Mouse (Mus musculus) hindbrain, embryonic 10.5 days (tissue): ENCODE results near the gene Ces2b. TPM values are rescaled to one million over a fixed set of nuclear protein-coding genes. Genes with fewer than 3 reads are reported as not detected.

Source experiments
- DNase-seq: peaks from one replicate; pipeline ENCODE4 v3.0.0-alpha.2; 2017; ENCODE audit warnings: low spot score
- H3K27ac ChIP-seq: fragments of 300-500 bp; sonication (generic); 2 replicates; pipeline ENCODE4 v1.5.1; 2016; ENCODE audit warnings: mild to moderate bottlenecking, moderate library complexity
- H3K27me3 ChIP-seq: fragments of 300-500 bp; sonication (generic); 2 replicates; pipeline ENCODE4 v1.6.1; 2016; ENCODE audit warnings: mild to moderate bottlenecking; ENCODE audit not compliant: poor library complexity, insufficient read depth, severe bottlenecking
- H3K36me3 ChIP-seq: fragments of 300-500 bp; sonication (generic); 2 replicates; pipeline ENCODE4 v1.6.1; 2016; ENCODE audit warnings: mild to moderate bottlenecking, moderate library complexity
- H3K4me1 ChIP-seq: fragments of 300-500 bp; sonication (generic); replicated peaks from 2 replicates; pipeline ENCODE4 v1.6.1; 2016; ENCODE audit warnings: mild to moderate bottlenecking
- H3K4me3 ChIP-seq: fragments of 300-500 bp; sonication (generic); 2 replicates; pipeline ENCODE4 v1.5.1; 2016; ENCODE audit warnings: mild to moderate bottlenecking, moderate library complexity
- H3K9me3 ChIP-seq: fragments of 300-500 bp; sonication (generic); 2 replicates; pipeline ENCODE4 v1.6.1; 2016; ENCODE audit warnings: mild to moderate bottlenecking, moderate library complexity
- WGBS: fragments of 180-500 bp; shearing (Covaris S2); methylation state at CpG from one replicate; pipeline ENCODE4 v1.1.7; 2016; 5-methylcytosine and 5-hydroxymethylcytosine counted together
- polyA plus RNA-seq: library from polyadenylated mRNA; unstranded; fragments of >200 nt; fragmentation: Nextera tagmentation; extraction: Ambion mirVana; gene quantifications from 2 replicates; pipeline ENCODE4 v1.2.1, GENCODE M21; 2016

Gene Ces2b
- polyA plus RNA-seq, result 0.22 TPM in 1 of 2 replicates, not detected in the other

DNA sequence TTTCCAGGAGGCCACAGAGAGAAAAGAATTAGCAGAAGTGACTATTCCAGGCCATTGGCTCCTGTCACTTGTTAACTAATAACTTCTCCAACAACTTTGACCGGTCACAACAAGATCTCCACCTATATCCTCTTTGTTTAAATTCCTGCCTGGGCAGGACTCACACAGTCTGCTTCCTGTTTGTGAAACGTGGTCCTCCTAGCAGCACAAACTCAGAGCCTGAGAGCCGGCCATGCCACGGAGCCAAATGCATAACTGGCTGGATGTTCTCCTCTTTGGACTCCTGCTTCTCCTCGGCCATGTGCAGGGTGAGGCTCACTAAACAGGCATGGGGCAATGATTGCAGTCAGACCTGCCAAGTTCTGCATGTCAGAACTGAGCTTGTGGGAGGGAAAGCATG, at the start of gene Ces2b:
Gene Ces2b, plus strand, starts transcription at position 133 of the 400 bp plus-strand sequence.
- no peak for DNase-seq
- H3K9me3 ChIP-seq, result no peaks in the 10 kb centered on the region
- no peaks in the 10 kb centered on the region for H3K36me3 ChIP-seq
- H3K27me3 ChIP-seq, result no peaks in the 10 kb centered on the region
- no peaks in the 10 kb centered on the region for H3K4me1 ChIP-seq
- 71% methylated on average over 5 of the region's 5 CpGs for WGBS
- no peak within 1 kb of the TSS for H3K27ac ChIP-seq
- H3K4me3 ChIP-seq, result no peak within 1 kb of the TSS

DNA sequence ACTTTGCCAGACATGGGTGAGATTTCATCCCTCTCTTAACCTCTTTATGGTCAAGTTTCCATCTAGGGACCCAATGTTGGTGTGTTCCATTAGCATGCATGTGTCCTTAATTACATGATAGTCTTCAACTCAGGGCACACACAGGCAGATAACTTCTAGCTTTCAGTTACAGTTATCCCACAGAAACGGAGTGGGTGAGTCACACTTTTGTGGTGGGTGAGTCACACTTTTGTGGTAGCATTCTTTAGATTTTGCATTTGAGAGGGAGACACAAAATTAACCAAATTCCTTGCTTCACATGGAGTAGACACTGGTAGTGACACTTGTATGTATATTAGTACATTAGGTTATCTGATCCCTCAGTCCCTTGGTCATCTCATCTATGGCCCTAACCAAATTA, 44.3 kb upstream of the Ces2b start:
- 66% methylated on average over 1 of the region's 1 CpGs for WGBS
- no peaks in the 10 kb centered on the region for H3K27me3 ChIP-seq
- H3K9me3 ChIP-seq, result 0 out of 2 replicates have a peak, but pooled peaks cover 4% of the 10 kb centered on the region
- no peak overlapping the region for H3K4me3 ChIP-seq
- H3K36me3 ChIP-seq, result no peaks in the 10 kb centered on the region
- no peak for DNase-seq
- no peak overlapping the region for H3K27ac ChIP-seq
- no peaks in the 10 kb centered on the region for H3K4me1 ChIP-seq

- H3K27me3 ChIP-seq, result no peaks in the 10 kb centered on the region
- WGBS, result 83% methylated on average over 2 of the region's 2 CpGs
- H3K36me3 ChIP-seq, result no peaks in the 10 kb centered on the region
- H3K4me3 ChIP-seq, result no peak overlapping the region
- no peaks in the 10 kb centered on the region for H3K4me1 ChIP-seq
- no peaks in the 10 kb centered on the region for H3K9me3 ChIP-seq
- DNase-seq, result no peak
- H3K27ac ChIP-seq, result no peak overlapping the region
These were observed 42.4 kb upstream of the Ces2b start for GRCm38 (mm10) chr8:104788929-104789328.

GRCm38 (mm10) chr8:104789886-104790680, 41.3 kb upstream of the Ces2b start:
- H3K9me3 ChIP-seq, result no peaks in the 10 kb centered on the region
- no peak for DNase-seq
- H3K27me3 ChIP-seq, result no peaks in the 10 kb centered on the region
- no peak overlapping the region for H3K4me3 ChIP-seq
- H3K36me3 ChIP-seq, result no peaks in the 10 kb centered on the region
- no peaks in the 10 kb centered on the region for H3K4me1 ChIP-seq
- 66% methylated on average over 3 of the region's 3 CpGs for whole genome bisulfite sequencing
- H3K27ac ChIP-seq, result no peak overlapping the region

DNA sequence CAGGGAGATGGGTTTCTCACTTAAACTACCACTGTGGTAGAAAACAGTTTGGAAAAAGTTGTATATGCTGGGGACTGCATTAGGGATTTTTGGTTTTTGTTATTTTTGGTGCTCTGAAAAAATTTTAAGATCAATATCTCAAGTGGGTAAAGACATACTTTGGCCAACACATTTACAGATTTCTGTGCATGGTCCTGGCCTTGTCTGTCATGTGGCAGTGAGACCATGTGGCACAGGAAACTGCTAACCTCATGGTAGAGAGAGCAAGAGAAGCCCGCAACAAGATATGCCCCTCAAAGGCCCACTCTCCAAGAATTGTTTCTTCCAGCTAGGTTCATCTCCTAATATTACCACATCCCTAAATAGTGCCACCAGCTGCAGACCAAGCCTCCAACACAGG, 32.0 kb upstream of the Ces2b start:
- Histone ChIP-seq H3K4me3 (no peak overlapping the region), H3K27me3 (no peaks in the 10 kb centered on the region), H3K4me1 (no peaks in the 10 kb centered on the region), H3K27ac (no peak overlapping the region), H3K36me3 (no peaks in the 10 kb centered on the region), H3K9me3 (no peaks in the 10 kb centered on the region)
- no peak for DNase-seq
- 97% methylated on average over 1 of the region's 1 CpGs for WGBS

DNA sequence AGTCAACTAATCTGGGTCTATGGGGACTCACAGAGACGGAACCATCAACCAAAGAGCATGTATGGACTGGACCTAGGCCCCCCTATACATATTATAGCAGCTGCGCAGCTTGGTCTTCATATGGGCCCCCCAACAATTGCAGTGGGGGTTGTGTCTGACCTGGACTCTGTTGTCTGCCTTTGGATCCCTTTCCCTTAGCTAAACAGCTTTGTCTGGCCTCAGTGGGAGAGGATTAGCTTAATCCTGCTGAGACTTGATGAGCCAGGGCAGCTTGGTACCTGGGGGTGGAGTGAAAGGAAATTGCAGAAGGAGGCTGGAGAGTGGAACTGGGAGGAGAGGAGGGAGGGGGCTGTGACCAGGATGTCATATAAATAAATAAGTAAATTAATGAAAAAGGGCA, 25.2 kb upstream of the Ces2b start:
- 17% methylated on average over 2 of the region's 2 CpGs for WGBS
- Histone ChIP-seq H3K9me3 (no peaks in the 10 kb centered on the region), H3K4me1 (no peaks in the 10 kb centered on the region), H3K36me3 (no peaks in the 10 kb centered on the region), H3K4me3 (no peak overlapping the region), H3K27ac (no peak overlapping the region), H3K27me3 (no peaks in the 10 kb centered on the region)
- DNase-seq, result no peak

- Histone ChIP-seq H3K4me3 (no peak overlapping the region), H3K9me3 (no peaks in the 10 kb centered on the region), H3K36me3 (no peaks in the 10 kb centered on the region), H3K27me3 (no peaks in the 10 kb centered on the region), H3K4me1 (no peaks in the 10 kb centered on the region), H3K27ac (no peak overlapping the region)
- 83% methylated on average over 7 of the region's 7 CpGs for whole genome bisulfite sequencing
- DNase-seq, result no peak
These were observed 22.6 kb upstream of the Ces2b start for GRCm38 (mm10) chr8:104808542-104809413.

- no peak for DNase-seq
- no peak overlapping the region for H3K4me3 ChIP-seq
- H3K4me1 ChIP-seq, result no peaks in the 10 kb centered on the region
- H3K36me3 ChIP-seq, result no peaks in the 10 kb centered on the region
- no peaks in the 10 kb centered on the region for H3K9me3 ChIP-seq
- no peaks in the 10 kb centered on the region for H3K27me3 ChIP-seq
- H3K27ac ChIP-seq, result no peak overlapping the region
- 94% methylated on average over 3 of the region's 3 CpGs for WGBS
These were observed 21.9 kb upstream of the Ces2b start for GRCm38 (mm10) chr8:104809436-104809835.

DNA sequence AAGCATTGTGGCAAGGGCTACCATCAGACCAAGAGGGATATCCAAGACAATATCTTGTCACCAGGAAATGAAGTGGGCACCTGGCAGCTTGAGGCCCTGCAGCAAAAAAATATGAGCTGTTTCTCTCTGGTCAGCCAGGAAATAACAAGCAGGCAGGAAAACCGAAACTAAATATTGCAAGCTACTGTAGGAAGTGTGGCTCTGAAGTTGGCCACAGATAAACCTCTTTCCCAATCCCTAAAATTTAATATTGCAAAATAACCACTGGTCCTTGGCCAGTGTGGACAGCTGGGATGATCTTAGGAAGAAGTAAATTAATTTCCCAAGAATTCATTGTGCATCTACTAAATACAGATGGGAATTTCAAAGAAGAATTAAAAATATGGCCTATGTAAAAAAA, 4.5 kb upstream of the Ces2b start:
- DNase-seq, result no peak
- Histone ChIP-seq H3K36me3 (no peaks in the 10 kb centered on the region), H3K9me3 (no peaks in the 10 kb centered on the region), H3K4me1 (no peaks in the 10 kb centered on the region), H3K27me3 (no peaks in the 10 kb centered on the region), H3K27ac (no peak overlapping the region), H3K4me3 (no peak overlapping the region)
- 88% methylated on average over 1 of the region's 1 CpGs for WGBS

- Histone ChIP-seq H3K4me3 (no peak overlapping the region), H3K36me3 (no peaks in the 10 kb centered on the region), H3K27me3 (no peaks in the 10 kb centered on the region), H3K4me1 (no peaks in the 10 kb centered on the region), H3K27ac (no peak overlapping the region), H3K9me3 (no peaks in the 10 kb centered on the region)
- DNase-seq, result no peak
- WGBS, result 88% methylated on average over 3 of the region's 3 CpGs
These were observed 3.2 kb upstream of the Ces2b start for GRCm38 (mm10) chr8:104828221-104828620.

DNA sequence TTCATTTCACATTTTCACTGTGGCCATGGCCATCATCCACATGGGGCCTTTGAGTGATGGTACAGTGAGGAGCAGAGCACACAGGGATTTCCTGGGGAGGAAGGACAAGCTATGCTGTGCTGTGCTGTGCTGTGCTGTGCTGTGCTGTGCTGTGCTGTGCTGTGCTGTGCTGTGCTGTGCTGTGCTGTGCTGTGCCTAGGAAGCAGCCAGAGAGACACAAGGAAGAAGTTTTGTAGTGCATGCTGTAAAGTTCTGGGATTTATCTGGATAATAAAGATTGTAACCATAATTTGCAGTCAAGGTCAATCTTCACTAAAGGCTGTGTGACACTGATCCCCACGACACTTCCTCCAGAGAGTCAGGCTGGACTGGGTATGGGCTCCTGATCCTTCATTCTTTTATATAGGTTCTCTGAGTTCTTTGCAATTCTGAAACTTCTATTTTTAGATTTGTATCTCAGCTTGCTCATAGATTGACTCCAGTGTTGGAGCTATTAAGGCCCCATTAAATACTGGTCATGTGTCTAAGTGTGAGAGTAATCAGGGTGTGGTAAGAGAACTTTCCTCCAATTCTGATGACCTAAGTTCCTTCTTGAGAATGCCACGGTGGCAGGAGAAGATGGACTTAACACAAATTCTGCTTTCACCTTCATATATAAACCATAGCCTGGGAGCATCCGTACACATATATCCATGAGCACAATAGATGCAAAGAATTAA, 10.1 kb downstream of the Ces2b start:
- no peaks in the 10 kb centered on the region for H3K9me3 ChIP-seq
- no peak overlapping the region for H3K27ac ChIP-seq
- H3K36me3 ChIP-seq, result no peaks in the 10 kb centered on the region
- WGBS, result 87% methylated on average over 3 of the region's 3 CpGs
- no peaks in the 10 kb centered on the region for H3K27me3 ChIP-seq
- no peaks in the 10 kb centered on the region for H3K4me1 ChIP-seq
- no peak for DNase-seq
- H3K4me3 ChIP-seq, result no peak overlapping the region

GRCm38 (mm10) chr8:104846831-104847230, 15.5 kb downstream of the Ces2b start, which contains the start of gene Ces2c:
Gene Ces2c, plus strand, starts transcription at chr8:104847068.
- Histone ChIP-seq H3K36me3 (no peaks in the 10 kb centered on the region), H3K4me1 (no peaks in the 10 kb centered on the region), H3K27me3 (no peaks in the 10 kb centered on the region), H3K4me3 (no peak within 1 kb of the TSS), H3K9me3 (no peaks in the 10 kb centered on the region), H3K27ac (no peak within 1 kb of the TSS)
- DNase-seq, result no peak
- 88% methylated on average over 3 of the region's 3 CpGs for WGBS
